Mouse (Mus musculus): ENCODE measurements around the gene Dip2a. TPM values are rescaled to one million over a fixed set of nuclear protein-coding genes. Genes with fewer than 3 reads are reported as not detected.
A peak's percentile ranks its signal among the peaks of the same experiment; 100 is the strongest.

The Dip2a gene
- polyA plus RNA-seq (2015; fragmentation: Nextera tagmentation; extraction: Ambion mirVana) = 11.7 and 12.2 TPM in 2 replicates

GRCm38 (mm10) chr10:76344711-76345539, at the start of gene Dip2a:
TSS of gene Dip2a (minus strand) at chr10:76345291.
- Histone ChIP-seq H3K27ac (ENCODE audit: low read length) (peak within 1 kb of the TSS; percentile 87), H3K9me3 (ENCODE audit: low read length) (peaks cover 4% of the 10 kb centered on the region; the same call in 1 of the 2 replicates), H3K27me3 (ENCODE audit: insufficient read depth, low read length) (no peaks in the 10 kb centered on the region), H3K4me2 (replicated peaks; ENCODE audit: low read depth, low read length) (peak within 1 kb of the TSS; percentile 66), H3K4me1 (ENCODE audit: insufficient read depth, low read length) (peaks cover 16% of the 10 kb centered on the region), H3K4me3 (ENCODE audit: low read length) (peak within 1 kb of the TSS; percentile 69), H3K9ac (replicated peaks; ENCODE audit: low read length) (peak within 1 kb of the TSS; percentile 80), H3K36me3 (ENCODE audit: insufficient read depth, low read length) (peaks cover 2% of the 10 kb centered on the region)
- WGBS = under 1% methylated on average over 67 of the region's 94 CpGs
- peak; percentile 95 for ATAC-seq (ENCODE audit: low FRiP score, low TSS enrichment)

GRCm38 (mm10) chr10:76392596-76392995, 47.5 kb upstream of the Dip2a start:
- no peak overlapping the region for H3K4me3 ChIP-seq (ENCODE audit: low read length)
- no peak overlapping the region for H3K9ac ChIP-seq (replicated peaks; ENCODE audit: low read length)
- no peak overlapping the region for H3K4me2 ChIP-seq (replicated peaks; ENCODE audit: low read depth, low read length)
- H3K27me3 ChIP-seq (ENCODE audit: insufficient read depth, low read length) = no peaks in the 10 kb centered on the region
- no peaks in the 10 kb centered on the region for H3K9me3 ChIP-seq (ENCODE audit: low read length)
- H3K27ac ChIP-seq (ENCODE audit: low read length) = no peak overlapping the region
- H3K36me3 ChIP-seq (ENCODE audit: insufficient read depth, low read length) = peaks cover 50% of the 10 kb centered on the region
- H3K4me1 ChIP-seq (ENCODE audit: insufficient read depth, low read length) = no peaks in the 10 kb centered on the region
- no peak for ATAC-seq (ENCODE audit: low FRiP score, low TSS enrichment)
- WGBS = 91% methylated on average over 12 of the region's 12 CpGs

- Histone ChIP-seq H3K4me1 (ENCODE audit: insufficient read depth, low read length) (no peaks in the 10 kb centered on the region), H3K27ac (ENCODE audit: low read length) (no peak overlapping the region), H3K9me3 (ENCODE audit: low read length) (no peaks in the 10 kb centered on the region), H3K4me3 (ENCODE audit: low read length) (no peak overlapping the region), H3K27me3 (ENCODE audit: insufficient read depth, low read length) (no peaks in the 10 kb centered on the region), H3K9ac (replicated peaks; ENCODE audit: low read length) (no peak overlapping the region), H3K36me3 (ENCODE audit: insufficient read depth, low read length) (peaks cover 53% of the 10 kb centered on the region), H3K4me2 (replicated peaks; ENCODE audit: low read depth, low read length) (no peak overlapping the region)
- WGBS = 86% methylated on average over 9 of the region's 9 CpGs
- ATAC-seq (ENCODE audit: low FRiP score, low TSS enrichment) = no peak
Observed at GRCm38 (mm10) chr10:76391786-76392185, 46.7 kb upstream of the Dip2a start.

- 95% methylated on average over 9 of the region's 9 CpGs for WGBS
- H3K27me3 ChIP-seq (ENCODE audit: insufficient read depth, low read length) = no peaks in the 10 kb centered on the region
- H3K4me1 ChIP-seq (ENCODE audit: insufficient read depth, low read length) = no peaks in the 10 kb centered on the region
- H3K36me3 ChIP-seq (ENCODE audit: insufficient read depth, low read length) = peaks cover 59% of the 10 kb centered on the region
- no peak overlapping the region for H3K9ac ChIP-seq (replicated peaks; ENCODE audit: low read length)
- no peak overlapping the region for H3K4me3 ChIP-seq (ENCODE audit: low read length)
- no peak overlapping the region for H3K27ac ChIP-seq (ENCODE audit: low read length)
- no peak for ATAC-seq (ENCODE audit: low FRiP score, low TSS enrichment)
- no peak overlapping the region for H3K4me2 ChIP-seq (replicated peaks; ENCODE audit: low read depth, low read length)
- H3K9me3 ChIP-seq (ENCODE audit: low read length) = no peaks in the 10 kb centered on the region
Observed at GRCm38 (mm10) chr10:76391166-76391565, 46.1 kb upstream of the Dip2a start.

GRCm38 (mm10) chr10:76374981-76375380, 29.9 kb upstream of the Dip2a start:
- no peak overlapping the region for H3K4me2 ChIP-seq (replicated peaks; ENCODE audit: low read depth, low read length)
- ATAC-seq (ENCODE audit: low FRiP score, low TSS enrichment) = no peak
- H3K36me3 ChIP-seq (ENCODE audit: insufficient read depth, low read length) = peaks cover 36% of the 10 kb centered on the region
- no peaks in the 10 kb centered on the region for H3K9me3 ChIP-seq (ENCODE audit: low read length)
- H3K27me3 ChIP-seq (ENCODE audit: insufficient read depth, low read length) = no peaks in the 10 kb centered on the region
- no peak overlapping the region for H3K27ac ChIP-seq (ENCODE audit: low read length)
- no peak overlapping the region for H3K4me3 ChIP-seq (ENCODE audit: low read length)
- no peak overlapping the region for H3K9ac ChIP-seq (replicated peaks; ENCODE audit: low read length)
- H3K4me1 ChIP-seq (ENCODE audit: insufficient read depth, low read length) = no peaks in the 10 kb centered on the region
- WGBS = 95% methylated on average over 18 of the region's 18 CpGs

- ATAC-seq (ENCODE audit: low FRiP score, low TSS enrichment) = no peak
Observed at GRCm38 (mm10) chr10:76371736-76372135, 26.6 kb upstream of the Dip2a start.

GRCm38 (mm10) chr10:76368766-76369165, 23.7 kb upstream of the Dip2a start:
- H3K27ac ChIP-seq (ENCODE audit: low read length) = no peak overlapping the region
- peaks cover 61% of the 10 kb centered on the region for H3K36me3 ChIP-seq (ENCODE audit: insufficient read depth, low read length)
- H3K9me3 ChIP-seq (ENCODE audit: low read length) = no peaks in the 10 kb centered on the region
- 89% methylated on average over 13 of the region's 13 CpGs for WGBS
- ATAC-seq (ENCODE audit: low FRiP score, low TSS enrichment) = no peak
- no peak overlapping the region for H3K4me3 ChIP-seq (ENCODE audit: low read length)
- H3K9ac ChIP-seq (replicated peaks; ENCODE audit: low read length) = no peak overlapping the region
- H3K4me1 ChIP-seq (ENCODE audit: insufficient read depth, low read length) = no peaks in the 10 kb centered on the region
- no peaks in the 10 kb centered on the region for H3K27me3 ChIP-seq (ENCODE audit: insufficient read depth, low read length)
- H3K4me2 ChIP-seq (replicated peaks; ENCODE audit: low read depth, low read length) = no peak overlapping the region

More at GRCm38 (mm10) chr10:76371736-76372135, 26.6 kb upstream of the Dip2a start:
- Histone ChIP-seq H3K4me1 (ENCODE audit: insufficient read depth, low read length) (no peaks in the 10 kb centered on the region), H3K27me3 (ENCODE audit: insufficient read depth, low read length) (no peaks in the 10 kb centered on the region), H3K36me3 (ENCODE audit: insufficient read depth, low read length) (peaks cover 54% of the 10 kb centered on the region), H3K4me3 (ENCODE audit: low read length) (no peak overlapping the region), H3K9me3 (ENCODE audit: low read length) (no peaks in the 10 kb centered on the region), H3K4me2 (replicated peaks; ENCODE audit: low read depth, low read length) (no peak overlapping the region), H3K27ac (ENCODE audit: low read length) (no peak overlapping the region), H3K9ac (replicated peaks; ENCODE audit: low read length) (no peak overlapping the region)
- WGBS = 74% methylated on average over 3 of the region's 3 CpGs

- no peaks in the 10 kb centered on the region for H3K4me1 ChIP-seq (ENCODE audit: insufficient read depth, low read length)
- H3K4me2 ChIP-seq (replicated peaks; ENCODE audit: low read depth, low read length) = no peak overlapping the region
- H3K4me3 ChIP-seq (ENCODE audit: low read length) = no peak overlapping the region
- no peaks in the 10 kb centered on the region for H3K9me3 ChIP-seq (ENCODE audit: low read length)
- no peak overlapping the region for H3K27ac ChIP-seq (ENCODE audit: low read length)
- H3K9ac ChIP-seq (replicated peaks; ENCODE audit: low read length) = no peak overlapping the region
- no peak for ATAC-seq (ENCODE audit: low FRiP score, low TSS enrichment)
- no peaks in the 10 kb centered on the region for H3K27me3 ChIP-seq (ENCODE audit: insufficient read depth, low read length)
- WGBS = 72% methylated on average over 3 of the region's 3 CpGs
- peaks cover 35% of the 10 kb centered on the region for H3K36me3 ChIP-seq (ENCODE audit: insufficient read depth, low read length)
Observed at GRCm38 (mm10) chr10:76363233-76363632, 18.1 kb upstream of the Dip2a start.

- H3K4me2 ChIP-seq (replicated peaks; ENCODE audit: low read depth, low read length) = no peak overlapping the region
- no peak for ATAC-seq (ENCODE audit: low FRiP score, low TSS enrichment)
Observed at GRCm38 (mm10) chr10:76358468-76358867, 13.4 kb upstream of the Dip2a start.

GRCm38 (mm10) chr10:76357286-76357875, 12.3 kb upstream of the Dip2a start:
- 84% methylated on average over 8 of the region's 8 CpGs for WGBS
- H3K9me3 ChIP-seq (ENCODE audit: low read length) = no peaks in the 10 kb centered on the region
- no peaks in the 10 kb centered on the region for H3K27me3 ChIP-seq (ENCODE audit: insufficient read depth, low read length)
- H3K9ac ChIP-seq (replicated peaks; ENCODE audit: low read length) = no peak overlapping the region
- no peak overlapping the region for H3K27ac ChIP-seq (ENCODE audit: low read length)
- no peak overlapping the region for H3K4me2 ChIP-seq (replicated peaks; ENCODE audit: low read depth, low read length)
- H3K36me3 ChIP-seq (ENCODE audit: insufficient read depth, low read length) = peaks cover 44% of the 10 kb centered on the region
- H3K4me3 ChIP-seq (ENCODE audit: low read length) = no peak overlapping the region
- no peaks in the 10 kb centered on the region for H3K4me1 ChIP-seq (ENCODE audit: insufficient read depth, low read length)
- ATAC-seq (ENCODE audit: low FRiP score, low TSS enrichment) = no peak

More at GRCm38 (mm10) chr10:76358468-76358867, 13.4 kb upstream of the Dip2a start:
- Histone ChIP-seq H3K27me3 (ENCODE audit: insufficient read depth, low read length) (no peaks in the 10 kb centered on the region), H3K4me1 (ENCODE audit: insufficient read depth, low read length) (no peaks in the 10 kb centered on the region), H3K4me3 (ENCODE audit: low read length) (no peak overlapping the region), H3K9me3 (ENCODE audit: low read length) (no peaks in the 10 kb centered on the region), H3K36me3 (ENCODE audit: insufficient read depth, low read length) (peaks cover 36% of the 10 kb centered on the region), H3K9ac (replicated peaks; ENCODE audit: low read length) (no peak overlapping the region), H3K27ac (ENCODE audit: low read length) (no peak overlapping the region)
- 83% methylated on average over 5 of the region's 5 CpGs for WGBS
